In the genomic region with DNA sequence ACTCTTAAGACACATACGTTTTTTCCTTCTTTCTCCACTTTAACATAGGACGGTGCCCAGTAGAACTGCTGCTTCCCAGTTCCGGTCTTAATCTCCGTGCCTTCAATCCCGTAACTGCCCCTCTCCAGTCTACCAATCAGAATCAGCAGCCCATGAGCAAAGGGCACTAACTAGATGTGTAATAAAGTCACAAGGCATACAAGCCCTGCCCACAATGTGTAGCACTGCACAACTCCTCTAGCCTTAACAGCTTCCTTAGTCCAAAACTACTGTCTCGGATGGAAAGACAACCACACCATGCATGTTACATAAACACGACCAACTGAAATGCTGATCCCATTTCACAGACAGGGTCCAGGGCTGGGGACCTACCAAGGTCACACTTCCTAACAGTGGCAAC, we compare ENCODE assay signal across 8 mouse cellular contexts. TPM values are rescaled to one million over a fixed set of nuclear protein-coding genes. Genes with fewer than 3 reads are reported as not detected.
DNase-seq lines count a peak whose midpoint lies in the region; ATAC-seq and TF ChIP-seq lines count a peak whose summit lies in the region.

No protein-coding gene starts in this region.

- intact Hi-C loops in left cerebral cortex, postnatal 4 days (cut with DNase I) = no loop called here

- no peaks in the 10 kb centered on the region for H3K9me3 ChIP-seq in erythroblast, embryonic 14.5 days (ENCODE audit: control insufficient read depth, low read length)
- H3K9me3 ChIP-seq in G1E (replicated peaks) = no peaks in the 10 kb centered on the region
- no peaks in the 10 kb centered on the region for H3K9me3 ChIP-seq in limb, embryonic 11.5 days (ENCODE audit: control insufficient read depth, low read length)
- H3K9me3 ChIP-seq in midbrain, postnatal 0 days (ENCODE audit: low read length) = no peaks in the 10 kb centered on the region

- no peak for TF ChIP-seq CTCF in G1E (IDR thresholded peaks at IDR 0.05; ENCODE audit: low read depth, low read length)
- no peak for TF ChIP-seq CTCF in midbrain, postnatal 0 days (IDR thresholded peaks at IDR 0.05)

- H3K9ac ChIP-seq in limb, embryonic 11.5 days (ENCODE audit: low read length) = peak overlapping the region; percentile 91
- peak overlapping the region; percentile 92 for H3K9ac ChIP-seq in midbrain, postnatal 0 days (replicated peaks; ENCODE audit: low read length, poor library complexity, severe bottlenecking)

- peak overlapping the region; percentile 96 for H3K4me3 ChIP-seq in erythroblast, embryonic 14.5 days (replicated peaks)
- peak overlapping the region; percentile 81 for H3K4me3 ChIP-seq in G1E (ENCODE audit: low read depth, low read length)
- H3K4me3 ChIP-seq in limb, embryonic 11.5 days (ENCODE audit: low read depth, low read length) = peak overlapping the region; percentile 79
- H3K4me3 ChIP-seq in midbrain, postnatal 0 days (ENCODE audit: low read depth, low read length) = peak overlapping the region; percentile 82

- peak overlapping the region; percentile 74 for H3K4me2 ChIP-seq in limb, embryonic 11.5 days (ENCODE audit: low read depth, severe bottlenecking)
- peak overlapping the region; percentile 83 for H3K4me2 ChIP-seq in midbrain, postnatal 0 days (ENCODE audit: low read depth, low read length, poor library complexity, severe bottlenecking)

- WGBS in limb, embryonic 11.5 days = 73% methylated on average over 7 of the region's 7 CpGs
- 55% methylated on average over 7 of the region's 7 CpGs for WGBS in midbrain, postnatal 0 days

- no peaks in the 10 kb centered on the region for H3K27me3 ChIP-seq in erythroblast, embryonic 14.5 days (ENCODE audit: control insufficient read depth)
- H3K27me3 ChIP-seq in G1E (ENCODE audit: insufficient read depth, low read length) = no peaks in the 10 kb centered on the region
- H3K27me3 ChIP-seq in limb, embryonic 11.5 days (ENCODE audit: control insufficient read depth, insufficient read depth, low read length) = no peaks in the 10 kb centered on the region
- H3K27me3 ChIP-seq in midbrain, postnatal 0 days (ENCODE audit: insufficient read depth, low read length) = no peaks in the 10 kb centered on the region

- H3K27ac ChIP-seq in limb, embryonic 11.5 days (replicated peaks; ENCODE audit: low read depth, low read length) = no peak overlapping the region
- peak overlapping the region; percentile 97 for H3K27ac ChIP-seq in midbrain, postnatal 0 days (ENCODE audit: low read depth, low read length)

- no peak for ATAC-seq in erythroblast, adult 5-6 weeks (replicated peaks; ENCODE audit: low FRiP score, poor library complexity, severe bottlenecking)
- no peak for ATAC-seq in G1E (ENCODE audit: extremely low read depth, insufficient number of reproducible peaks, low FRiP score, poor library complexity, severe bottlenecking)
- peak; percentile 2; the same call in 1 of the 2 replicates for ATAC-seq in granulocyte monocyte progenitor cell, adult 5-6 weeks (replicated peaks; ENCODE audit: poor library complexity, severe bottlenecking)
- ATAC-seq in limb, embryonic 11.5 days (ENCODE audit: insufficient number of reproducible peaks, low FRiP score, low TSS enrichment, low read depth) = 0 out of 2 replicates have a peak, but pooled peaks have one; percentile 0
- ATAC-seq in midbrain, postnatal 0 days (ENCODE audit: low FRiP score) = peak; percentile 7; the same call in 1 of the 2 replicates

- H3K36me3 ChIP-seq in erythroblast, embryonic 14.5 days (ENCODE audit: control insufficient read depth) = peaks cover 60% of the 10 kb centered on the region
- H3K36me3 ChIP-seq in G1E (replicated peaks) = peaks cover 66% of the 10 kb centered on the region
- peaks cover 4% of the 10 kb centered on the region for H3K36me3 ChIP-seq in limb, embryonic 11.5 days (ENCODE audit: control insufficient read depth, insufficient read depth, low read length)
- 0 out of 2 replicates have a peak, but pooled peaks cover 3% of the 10 kb centered on the region for H3K36me3 ChIP-seq in midbrain, postnatal 0 days (ENCODE audit: insufficient read depth, low read length)

- H3K4me1 ChIP-seq in erythroblast, embryonic 14.5 days (ENCODE audit: control insufficient read depth) = peaks cover 48% of the 10 kb centered on the region
- H3K4me1 ChIP-seq in G1E (ENCODE audit: insufficient read depth, low read depth, low read length) = peaks cover 35% of the 10 kb centered on the region
- peaks cover 2% of the 10 kb centered on the region; the same call in 1 of the 2 replicates for H3K4me1 ChIP-seq in limb, embryonic 11.5 days (ENCODE audit: control insufficient read depth, insufficient read depth, low read length)
- H3K4me1 ChIP-seq in midbrain, postnatal 0 days (ENCODE audit: insufficient read depth, low read length) = peaks cover 7% of the 10 kb centered on the region

- DNase-seq in G1E (ENCODE audit: low spot score) (no peak), MN1 (ENCODE audit: low spot score) (no peak)
- DNase-seq in limb, embryonic 11.5 days (ENCODE audit: low spot score) = no peak
- DNase-seq in midbrain, postnatal 0 days (ENCODE audit: low spot score) = no peak
- no peak for DNase-seq in left cerebral cortex, postnatal 4 days

RNA-seq across cellular contexts. Expression of gene Smim27, which starts 1.7 kb away (rescaled TPM):
- polyA plus RNA-seq in erythroblast, embryonic 14.5 days (2012) = 2.9 and 3.5 TPM in 2 replicates
- 2.5 TPM in 1 of 2 replicates, not detected in the other for total RNA-seq in erythroblast, adult 5-6 weeks (2015; ENCODE audit: low replicate concordance)
- total RNA-seq in erythroblast, adult 5-6 weeks (2017; ENCODE audit: low replicate concordance) = 4.2 and 4.4 TPM in 2 replicates
- total RNA-seq in G1E (2014; fragmentation: Nextera tagmentation) (8.5 and 9.9 TPM in 2 replicates), G1E (2017) (9.2 and 13.4 TPM in 2 replicates)
- polyA plus RNA-seq in G1E (2012) = 14.1 and 18.2 TPM in 2 replicates
- total RNA-seq in granulocyte monocyte progenitor cell, adult 5-6 weeks (2014; fragmentation: Nextera tagmentation) = 20.5 and 35.3 TPM in 2 replicates
- total RNA-seq in granulocyte monocyte progenitor cell, adult 5-6 weeks (2017) = 1.4 and 8.9 TPM in 2 replicates
- 24.7 and 25.4 TPM in 2 replicates for polyA plus RNA-seq in limb, embryonic 11.5 days (2014; fragmentation: Nextera tagmentation; extraction: Ambion mirVana)
- total RNA-seq in midbrain, postnatal 0 days (2014; rRNA removed) = 0.71 and 3.0 TPM in 2 replicates
- polyA plus RNA-seq in midbrain, postnatal 0 days (2015; fragmentation: Nextera tagmentation; extraction: Ambion mirVana) = 13.9 and 18.8 TPM in 2 replicates
- 10 to 100 TPM in 1 of 2 experiments, 1 to 10 TPM in 1; 9.0 to 19.4 TPM for total RNA-seq in left cerebral cortex, postnatal 4 days (2021)

RNA-seq across cellular contexts. Expression of gene Topors, which starts 2.0 kb away (rescaled TPM):
- polyA plus RNA-seq in erythroblast, embryonic 14.5 days (2012) = 0.28 and 0.29 TPM in 2 replicates
- 10.0 and 12.3 TPM in 2 replicates for total RNA-seq in erythroblast, adult 5-6 weeks (2015; ENCODE audit: low replicate concordance)
- total RNA-seq in erythroblast, adult 5-6 weeks (2017; ENCODE audit: low replicate concordance) = 11.0 and 14.8 TPM in 2 replicates
- 35.0 and 40.4 TPM in 2 replicates for total RNA-seq in G1E (2014; fragmentation: Nextera tagmentation)
- 54.8 and 59.3 TPM in 2 replicates for total RNA-seq in G1E (2017)
- 8.7 and 9.9 TPM in 2 replicates for polyA plus RNA-seq in G1E (2012)
- total RNA-seq in granulocyte monocyte progenitor cell, adult 5-6 weeks (2014; fragmentation: Nextera tagmentation) = 37.2 and 41.3 TPM in 2 replicates
- 93.1 and 94.7 TPM in 2 replicates for total RNA-seq in granulocyte monocyte progenitor cell, adult 5-6 weeks (2017)
- 58.2 and 58.3 TPM in 2 replicates for polyA plus RNA-seq in limb, embryonic 11.5 days (2014; fragmentation: Nextera tagmentation; extraction: Ambion mirVana)
- total RNA-seq in midbrain, postnatal 0 days (2014; rRNA removed) = 24.4 and 25.3 TPM in 2 replicates
- polyA plus RNA-seq in midbrain, postnatal 0 days (2015; fragmentation: Nextera tagmentation; extraction: Ambion mirVana) = 25.9 and 29.9 TPM in 2 replicates
- total RNA-seq in left cerebral cortex, postnatal 4 days (2021) = 10 to 100 TPM; 22.3 to 24.3 TPM

RNA-seq across cellular contexts. Expression of gene Ndufb6, which starts 11.5 kb away (rescaled TPM):
- polyA plus RNA-seq in erythroblast, embryonic 14.5 days (2012) = 27.9 and 35.5 TPM in 2 replicates
- 24.5 and 32.1 TPM in 2 replicates for total RNA-seq in erythroblast, adult 5-6 weeks (2015; ENCODE audit: low replicate concordance)
- 5.6 and 31.8 TPM in 2 replicates for total RNA-seq in erythroblast, adult 5-6 weeks (2017; ENCODE audit: low replicate concordance)
- total RNA-seq in G1E (2014; fragmentation: Nextera tagmentation) (31.5 and 37.4 TPM in 2 replicates), G1E (2017) (82.0 and 91.4 TPM in 2 replicates)
- 176 and 177 TPM in 2 replicates for polyA plus RNA-seq in G1E (2012)
- 158 and 183 TPM in 2 replicates for total RNA-seq in granulocyte monocyte progenitor cell, adult 5-6 weeks (2014; fragmentation: Nextera tagmentation)
- 46.9 and 72.7 TPM in 2 replicates for total RNA-seq in granulocyte monocyte progenitor cell, adult 5-6 weeks (2017)
- polyA plus RNA-seq in limb, embryonic 11.5 days (2014; fragmentation: Nextera tagmentation; extraction: Ambion mirVana) = 301 and 304 TPM in 2 replicates
- 129 and 174 TPM in 2 replicates for total RNA-seq in midbrain, postnatal 0 days (2014; rRNA removed)
- 399 and 439 TPM in 2 replicates for polyA plus RNA-seq in midbrain, postnatal 0 days (2015; fragmentation: Nextera tagmentation; extraction: Ambion mirVana)
- 100 to 1,000 TPM; 159 to 164 TPM for total RNA-seq in left cerebral cortex, postnatal 4 days (2021)

RNA-seq across cellular contexts. Expression of gene Ddx58, which starts 28.1 kb away (rescaled TPM):
- 0.01 TPM in 1 of 2 replicates, not detected in the other for polyA plus RNA-seq in erythroblast, embryonic 14.5 days (2012)
- 13.8 and 18.6 TPM in 2 replicates for total RNA-seq in erythroblast, adult 5-6 weeks (2015; ENCODE audit: low replicate concordance)
- 7.4 and 10.6 TPM in 2 replicates for total RNA-seq in erythroblast, adult 5-6 weeks (2017; ENCODE audit: low replicate concordance)
- total RNA-seq in G1E (2014; fragmentation: Nextera tagmentation) = 26.6 and 29.2 TPM in 2 replicates
- 14.1 and 16.1 TPM in 2 replicates for total RNA-seq in G1E (2017)
- polyA plus RNA-seq in G1E (2012) = 0.43 and 0.68 TPM in 2 replicates
- total RNA-seq in granulocyte monocyte progenitor cell, adult 5-6 weeks (2014; fragmentation: Nextera tagmentation) = 9.3 and 14.1 TPM in 2 replicates
- total RNA-seq in granulocyte monocyte progenitor cell, adult 5-6 weeks (2017) = 5.4 and 10.7 TPM in 2 replicates
- 4.8 and 6.4 TPM in 2 replicates for polyA plus RNA-seq in limb, embryonic 11.5 days (2014; fragmentation: Nextera tagmentation; extraction: Ambion mirVana)
- total RNA-seq in midbrain, postnatal 0 days (2014; rRNA removed) = 5.0 and 6.4 TPM in 2 replicates
- 3.0 and 3.3 TPM in 2 replicates for polyA plus RNA-seq in midbrain, postnatal 0 days (2015; fragmentation: Nextera tagmentation; extraction: Ambion mirVana)
- total RNA-seq in left cerebral cortex, postnatal 4 days (2021) = 1 to 10 TPM; 3.3 to 4.0 TPM

Comparison
In these comparisons a context has a peak if more than half of its experiments do, and no peak if none do; other contexts are left out.
1. ATAC-seq: peak in granulocyte monocyte progenitor cell, adult 5-6 weeks (single experiment), limb, embryonic 11.5 days (single experiment) and midbrain, postnatal 0 days (single experiment); none in erythroblast, adult 5-6 weeks (single experiment) and G1E (single experiment).
2. Peak in every context shown above with its lines, with median percentiles within 50 percentile points of each other: H3K4me3 ChIP-seq.